Mouse (Mus musculus) liver, embryonic 14.5 days (tissue): ENCODE measurements around the gene Sertad1.

Source experiments
- CTCF ChIP-seq: IDR thresholded peaks from 2 replicates; pipeline ENCODE4 v1.5.1; 2016; ENCODE audit warnings: antibody characterized with exemption, low read depth, control low read depth
- EP300 ChIP-seq: IDR thresholded peaks from 2 replicates; pipeline ENCODE4 v1.6.1; 2016; ENCODE audit warnings: antibody characterized with exemption, low read depth

DNA sequence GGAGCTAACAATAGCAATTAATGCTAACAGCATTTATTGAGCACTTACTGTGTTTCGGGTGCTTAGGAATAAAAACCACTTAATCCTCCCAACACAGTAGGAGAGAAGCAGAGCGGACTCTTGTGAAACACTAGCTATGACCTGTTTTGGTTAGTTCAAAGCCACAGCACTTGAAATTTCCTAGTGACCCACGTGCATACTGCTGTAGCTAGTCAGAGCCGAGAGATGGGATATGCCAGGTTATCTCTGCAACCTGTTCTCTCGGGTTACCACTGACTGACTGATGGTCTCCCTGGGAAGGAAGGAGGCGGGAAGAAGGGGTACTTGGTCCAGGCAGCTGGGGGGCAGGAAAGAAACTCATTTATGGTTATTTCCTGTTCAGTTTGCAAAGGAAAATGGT lies 26.2 kb upstream of the Sertad1 start:
- TF ChIP-seq EP300: no peak
- TF ChIP-seq CTCF: no peak
